Mouse (Mus musculus) frontal cortex, adult (tissue): ENCODE data around the gene S100a4.
A peak's percentile ranks its signal among the peaks of the same experiment; 100 is the strongest.

Experiments
- ATAC-seq: cut with Nextera tagmentation; 2 replicates; pipeline ENCODE4 v1.9.2; 2017; ENCODE audit warnings: mild to moderate bottlenecking, moderate library complexity, mixed read lengths; ENCODE audit not compliant: low TSS enrichment

The S100a4 gene

DNA sequence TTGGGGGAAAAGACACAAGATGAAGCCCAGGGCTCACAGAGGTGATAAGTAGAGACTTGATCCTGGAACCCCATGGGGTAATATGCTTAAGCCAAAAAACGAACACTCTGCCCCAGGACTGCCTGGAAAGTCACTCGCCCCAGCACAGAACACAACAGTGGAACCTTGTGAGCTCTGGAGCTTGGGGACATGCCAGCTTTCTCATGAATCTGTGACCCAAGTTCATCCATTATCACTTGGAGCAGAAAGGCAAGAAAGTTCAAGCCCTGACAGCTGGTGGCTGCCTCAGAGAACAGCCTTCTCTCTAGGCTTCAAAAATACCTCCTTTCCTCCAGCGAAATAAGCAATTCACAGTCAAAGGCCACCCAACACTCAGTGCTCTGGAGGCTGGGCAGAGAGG, 4.2 kb upstream of the S100a4 start:
- ATAC-seq: no peak

DNA sequence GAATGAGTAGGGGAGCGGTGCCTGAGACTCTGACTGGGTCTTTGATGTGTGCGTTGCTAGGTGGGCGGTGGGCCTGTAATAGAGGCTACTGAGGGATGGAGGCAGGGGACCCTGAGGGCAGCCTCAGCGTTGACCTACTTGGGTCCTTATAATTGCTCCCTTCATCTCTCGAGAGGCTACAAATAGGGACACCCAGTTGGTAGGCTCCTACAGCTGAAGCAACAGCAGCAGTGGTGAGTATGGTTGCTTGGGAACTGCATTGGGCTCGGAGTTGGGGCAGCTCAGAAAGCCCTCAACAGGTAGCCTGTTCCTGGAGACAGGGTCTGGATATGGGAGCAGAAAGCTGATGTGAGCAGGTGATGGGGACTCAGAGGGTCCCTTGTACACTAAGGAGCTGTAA, 3.5 kb upstream of the S100a4 start:
- ATAC-seq: no peak

- ATAC-seq: peak; percentile 67
Observed at GRCm38 (mm10) chr3:90600458-90601195, 2.9 kb upstream of the S100a4 start.

DNA sequence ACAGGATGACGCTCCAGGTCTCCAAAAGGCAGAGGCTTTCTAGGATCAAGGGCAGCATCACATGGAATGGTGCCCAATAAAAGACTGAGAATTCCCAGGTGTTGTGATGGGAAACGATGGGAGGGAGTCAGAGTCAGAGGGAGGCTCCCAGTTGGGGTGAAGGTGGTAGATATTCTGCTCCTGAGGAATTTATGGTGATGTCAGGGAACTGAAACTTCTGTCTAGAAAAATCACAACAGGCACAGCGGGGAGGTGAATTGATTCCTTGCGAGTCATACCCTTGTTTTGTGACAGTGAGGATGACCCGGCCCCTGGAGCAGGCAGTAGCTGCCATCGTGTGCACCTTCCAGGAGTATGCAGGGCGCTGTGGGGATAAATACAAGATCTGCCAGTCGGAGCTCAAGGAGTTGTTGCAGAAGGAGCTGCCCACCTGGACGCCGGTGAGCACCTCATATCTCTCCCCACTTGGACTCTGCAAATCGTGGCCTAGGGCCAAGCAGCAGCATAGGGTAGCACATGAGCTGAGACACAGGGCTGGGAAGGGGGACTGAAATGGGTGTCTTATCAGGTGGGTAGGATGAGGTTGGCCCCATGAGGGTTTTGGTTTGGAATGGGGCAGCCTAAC, 2.0 kb upstream of the S100a4 start, which contains the start of gene Gm42674:
Gene Gm42674 (plus strand): TSS at position 419 of the 625 bp plus-strand sequence.
- ATAC-seq: no peak

DNA sequence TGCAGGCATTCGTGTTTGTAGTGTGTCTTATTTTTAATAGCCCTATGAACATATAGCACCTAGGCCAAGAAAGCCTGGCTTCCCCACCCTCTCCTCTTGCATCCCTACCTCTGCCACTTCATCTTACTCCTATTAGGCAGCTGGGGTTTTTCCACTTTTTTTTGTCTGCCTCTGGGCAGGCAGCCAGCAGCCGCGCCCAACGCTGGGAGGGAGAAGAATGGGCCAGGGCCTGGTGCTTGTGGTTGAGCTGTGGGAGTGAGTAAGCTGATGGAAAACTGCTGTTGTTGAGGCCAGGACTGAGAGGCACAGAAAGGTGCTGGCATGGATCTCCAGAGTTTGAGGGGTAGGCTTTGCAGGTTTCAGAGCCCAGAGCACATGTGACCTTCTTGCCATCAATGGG, 845 bp downstream of the S100a4 start:
- peak; percentile 56 for ATAC-seq

GRCm38 (mm10) chr3:90605049-90605448, 1.5 kb downstream of the S100a4 start:
- ATAC-seq: peak; percentile 32

DNA sequence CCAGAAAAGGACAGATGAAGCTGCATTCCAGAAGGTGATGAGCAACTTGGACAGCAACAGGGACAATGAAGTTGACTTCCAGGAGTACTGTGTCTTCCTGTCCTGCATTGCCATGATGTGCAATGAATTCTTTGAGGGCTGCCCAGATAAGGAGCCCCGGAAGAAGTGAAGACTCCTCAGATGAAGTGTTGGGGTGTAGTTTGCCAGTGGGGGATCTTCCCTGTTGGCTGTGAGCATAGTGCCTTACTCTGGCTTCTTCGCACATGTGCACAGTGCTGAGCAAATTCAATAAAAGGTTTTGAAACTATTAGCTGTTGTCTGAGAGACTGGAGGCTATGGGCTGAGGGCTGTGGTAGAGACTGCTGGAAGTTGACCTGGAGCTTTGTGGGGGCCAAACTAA, 2.2 kb downstream of the S100a4 start:
- ATAC-seq: no peak

- no peak for ATAC-seq
Observed at GRCm38 (mm10) chr3:90606185-90606584, 2.6 kb downstream of the S100a4 start.

GRCm38 (mm10) chr3:90607361-90607760, 3.8 kb downstream of the S100a4 start:
- no peak for ATAC-seq

DNA sequence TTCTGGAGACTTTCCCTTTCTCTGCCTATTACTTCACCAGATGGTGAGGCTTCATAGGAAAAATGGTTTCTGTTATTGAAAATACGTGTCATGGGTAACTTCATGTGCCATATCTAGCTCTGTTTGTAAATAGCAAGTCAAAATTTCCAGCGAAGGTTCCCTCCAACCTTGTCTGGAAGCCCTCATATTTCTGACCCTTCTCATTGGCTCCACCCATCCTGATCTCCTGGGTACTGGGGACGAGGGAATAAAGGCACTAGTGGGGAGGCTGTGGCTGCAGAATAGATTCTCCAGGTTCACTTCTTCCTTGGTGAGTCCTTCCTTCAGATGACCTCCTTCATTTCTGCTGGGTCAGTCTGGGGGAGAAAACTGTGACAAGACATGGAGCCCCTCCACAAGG, 4.7 kb downstream of the S100a4 start, which contains the start of gene S100a5:
Gene S100a5 (plus strand): TSS at position 301 of the 400 bp plus-strand sequence.
- ATAC-seq: no peak

DNA sequence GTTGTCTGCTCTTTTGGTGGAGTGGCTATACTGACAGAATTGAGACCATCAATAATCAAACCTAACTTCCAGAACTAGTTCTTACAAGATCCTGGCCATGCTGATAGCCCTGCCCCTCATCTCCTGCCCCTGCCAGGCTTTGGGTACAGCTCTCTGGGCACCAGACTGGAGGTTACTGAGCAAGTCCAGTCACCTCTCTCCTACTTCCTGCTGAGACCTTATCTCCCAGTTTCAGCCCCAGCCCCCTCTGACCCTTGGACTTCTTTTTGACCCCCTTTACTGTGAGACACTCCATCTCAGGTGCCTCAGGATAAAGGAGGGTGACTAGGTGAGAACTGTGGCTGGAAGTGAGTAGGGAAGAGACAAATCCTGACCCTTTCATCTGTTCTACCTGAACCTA, 5.5 kb downstream of the S100a4 start:
- ATAC-seq: no peak

GRCm38 (mm10) chr3:90611494-90611893, 7.9 kb downstream of the S100a4 start:
- no peak for ATAC-seq

DNA sequence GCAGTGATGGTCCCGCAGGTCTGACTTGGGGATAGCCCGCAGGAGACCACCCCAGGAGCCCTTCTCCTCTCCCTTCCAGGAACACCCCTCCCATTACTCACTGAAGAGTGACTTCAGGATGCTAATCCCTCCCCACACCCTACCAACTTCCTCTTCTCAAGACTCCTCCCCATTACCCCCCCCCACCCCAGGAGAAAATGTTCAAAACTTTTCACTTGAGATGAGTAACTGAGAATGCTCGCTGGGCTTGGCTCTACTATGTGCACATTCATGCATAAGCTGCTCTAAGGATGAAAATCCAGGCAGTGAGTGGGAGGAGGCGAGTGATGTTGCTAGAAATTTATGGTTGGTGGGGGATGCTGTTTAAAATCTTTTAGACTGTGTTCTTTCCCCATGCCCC, 8.5 kb downstream of the S100a4 start:
- no peak for ATAC-seq

DNA sequence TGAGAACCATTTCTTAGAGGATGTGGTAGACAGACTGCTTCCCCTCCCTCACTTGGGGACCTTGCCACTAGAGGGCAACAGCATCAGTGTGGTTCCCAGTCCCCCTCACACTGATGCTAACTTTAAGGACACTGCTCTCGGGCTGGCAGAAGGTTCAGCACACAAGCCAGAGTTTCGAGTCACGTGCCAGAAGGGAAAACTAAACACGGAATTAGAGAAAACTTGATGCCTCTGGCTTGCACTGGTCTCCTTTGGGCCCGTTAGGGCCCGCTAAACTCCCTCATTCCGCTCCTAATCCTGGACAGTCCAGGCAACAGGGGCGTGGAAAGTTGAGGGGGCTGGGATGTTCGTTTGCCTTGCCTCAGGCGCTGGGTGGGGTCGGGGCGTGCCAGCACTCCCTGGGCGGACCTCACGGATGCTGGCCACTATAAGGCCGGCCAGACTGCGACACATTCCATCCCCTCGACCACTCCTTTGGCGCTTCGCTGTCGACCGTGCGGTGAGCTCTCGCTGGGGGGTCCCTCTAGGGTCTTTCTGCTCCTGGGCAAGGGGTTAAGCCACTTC, 9.2 kb downstream of the S100a4 start, which contains the start of gene S100a6:
Gene S100a6 (plus strand): TSS at position 155 of the 564 bp plus-strand sequence.
- peak; percentile 70 for ATAC-seq

- no peak for ATAC-seq
Observed at GRCm38 (mm10) chr3:90613461-90614147, 10.0 kb downstream of the S100a4 start.

- no peak for ATAC-seq
Observed at GRCm38 (mm10) chr3:90614148-90614530, 10.6 kb downstream of the S100a4 start.

DNA sequence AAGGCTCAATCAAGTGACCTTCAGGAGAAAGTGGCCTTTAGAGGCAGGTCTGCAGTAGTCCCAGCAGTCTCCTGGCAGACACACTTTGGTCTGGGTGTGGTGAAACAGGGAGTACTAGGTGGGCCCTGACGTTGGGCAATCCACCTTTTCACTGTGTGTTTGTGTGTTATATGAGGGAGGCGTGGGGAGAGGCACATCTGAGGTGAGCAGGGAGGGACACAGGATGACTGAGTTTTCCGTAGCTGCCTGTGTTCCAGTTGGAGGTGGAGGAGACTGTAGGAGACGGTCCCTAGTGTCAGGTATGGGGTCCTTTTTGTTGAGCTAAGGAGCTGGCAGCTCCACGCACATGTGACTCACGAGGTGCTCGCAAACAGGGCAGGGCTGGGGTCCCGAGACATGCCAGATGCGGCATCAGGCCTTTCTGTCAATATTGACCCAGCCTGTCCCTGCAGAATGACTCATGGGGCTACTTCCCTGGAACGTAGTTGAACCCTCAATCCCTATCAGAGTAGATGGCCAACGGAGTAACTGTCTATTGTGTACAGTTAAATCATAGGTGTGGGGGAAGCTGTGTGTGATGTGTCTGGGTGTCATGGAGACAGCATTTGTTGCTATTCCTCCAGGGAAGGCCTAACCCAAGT, 11.2 kb downstream of the S100a4 start:
- no peak for ATAC-seq

DNA sequence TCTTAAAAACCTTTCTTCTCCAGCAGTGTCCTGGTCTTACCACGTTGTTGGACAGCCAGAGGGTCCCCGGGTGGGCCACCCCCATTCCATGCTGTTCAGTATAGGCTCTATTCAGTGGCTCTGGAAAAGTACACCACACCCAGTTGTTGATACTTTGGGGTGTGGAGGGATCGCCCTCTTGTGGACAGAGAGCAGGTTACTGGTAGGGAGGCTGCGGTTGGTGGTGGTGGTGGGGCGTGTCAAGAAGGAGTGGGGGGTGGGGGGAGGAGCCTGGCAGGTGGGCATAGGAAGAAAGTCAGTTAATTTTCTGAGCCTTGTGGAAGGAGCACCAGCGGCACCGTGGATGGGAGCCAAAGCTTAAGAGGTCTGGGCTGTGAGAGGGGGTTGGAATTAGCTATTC, 11.8 kb downstream of the S100a4 start:
- peak; percentile 94 for ATAC-seq

DNA sequence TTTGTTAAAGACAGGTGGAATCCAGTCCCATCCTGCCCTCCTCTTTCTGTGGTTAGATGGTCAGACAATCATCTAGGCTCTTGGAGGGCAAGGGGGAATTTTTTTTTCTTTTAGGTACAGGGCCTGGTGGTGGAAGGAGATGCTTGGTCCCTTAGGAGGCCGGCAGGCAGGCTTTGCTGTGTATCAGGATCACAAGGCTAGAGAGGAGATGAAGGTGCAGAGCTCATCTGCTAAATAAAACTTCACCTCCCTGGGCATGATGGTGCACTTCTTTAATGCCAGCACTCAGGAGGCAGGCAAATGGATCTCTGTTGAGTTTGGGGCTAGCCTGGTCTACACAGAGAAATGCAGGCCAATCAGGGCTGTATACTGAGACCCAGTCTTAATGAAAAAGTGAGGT, 12.3 kb downstream of the S100a4 start:
- ATAC-seq: no peak

DNA sequence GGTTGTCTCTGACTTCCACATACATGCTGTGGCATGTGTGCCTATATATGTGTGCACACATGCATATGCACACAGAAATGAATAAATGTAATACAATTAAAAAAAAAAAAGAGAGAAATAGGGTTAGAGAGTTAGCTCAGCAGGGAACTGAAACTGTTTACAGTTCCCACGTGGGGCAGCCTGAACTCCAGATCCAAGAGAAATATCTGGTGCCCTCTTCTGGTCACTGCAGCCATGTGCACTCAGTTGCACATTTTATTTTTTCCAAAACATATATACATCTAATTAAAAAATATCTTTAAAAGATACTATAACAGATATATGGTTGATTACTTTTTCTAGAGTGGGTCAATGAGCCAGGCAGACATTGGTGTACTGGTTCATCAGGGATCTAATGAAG, 14.0 kb downstream of the S100a4 start:
- ATAC-seq: no peak

DNA sequence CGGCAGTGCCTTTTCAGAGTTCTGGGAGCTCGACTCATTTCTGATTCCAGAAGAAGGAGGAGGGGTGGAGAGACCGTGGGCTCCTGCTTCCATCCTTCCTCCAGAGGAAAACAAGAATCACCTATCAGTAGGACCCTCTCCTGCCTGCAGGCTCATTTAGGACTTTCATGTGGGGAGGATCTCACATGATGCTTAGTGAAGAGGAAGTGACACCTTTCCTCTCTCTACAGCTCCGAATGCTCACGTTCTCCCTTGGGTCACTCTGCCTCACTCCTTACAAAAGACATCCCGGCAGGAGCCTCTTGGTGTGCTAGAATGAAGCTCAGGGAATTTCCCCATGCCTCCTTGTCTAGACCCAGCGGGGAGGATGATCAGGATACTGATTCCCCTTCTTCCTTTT, 18.0 kb downstream of the S100a4 start:
- no peak for ATAC-seq
